Mouse (Mus musculus) heart, postnatal 0 days (tissue): ENCODE results near the gene Sertm1. TPM values are rescaled to one million over a fixed set of nuclear protein-coding genes. Genes with fewer than 3 reads are reported as not detected.

Source experiments
- ATAC-seq: fragments of 200-750 bp; cut with Nextera tagmentation; 2 replicates; pipeline ENCODE4 v1.8.0; 2017; ENCODE audit warnings: low read depth, moderate number of reproducible peaks, moderate library complexity; ENCODE audit not compliant: insufficient read depth
- DNase-seq: peaks from one replicate; pipeline ENCODE4 v3.0.0-alpha.2; 2016; ENCODE audit warnings: low spot score
- H3K27ac ChIP-seq: fragments of 300-500 bp; sonication (generic); 2 replicates; pipeline ENCODE4 v1.5.1; 2014; ENCODE audit warnings: low read depth, mild to moderate bottlenecking
- H3K27me3 ChIP-seq: fragments of 300-500 bp; sonication (generic); 2 replicates; pipeline ENCODE4 v1.6.1; 2014; ENCODE audit warnings: low read length, mixed read lengths; ENCODE audit not compliant: control insufficient read depth, insufficient read depth
- H3K36me3 ChIP-seq: fragments of 300-500 bp; sonication (generic); replicated peaks from 2 replicates; pipeline ENCODE4 v1.6.1; 2014; ENCODE audit warnings: low read length, mixed read lengths; ENCODE audit not compliant: control insufficient read depth, insufficient read depth
- H3K4me1 ChIP-seq: fragments of 300-500 bp; sonication (generic); 2 replicates; pipeline ENCODE4 v1.6.1; 2014; ENCODE audit warnings: antibody characterized with exemption; ENCODE audit not compliant: control insufficient read depth, insufficient read depth
- H3K4me2 ChIP-seq: fragments of 300-500 bp; sonication (generic); 2 replicates; pipeline ENCODE4 v1.6.1; 2014; ENCODE audit warnings: low read depth, mild to moderate bottlenecking, low read length, moderate library complexity
- H3K4me3 ChIP-seq: fragments of 300-500 bp; sonication (generic); 2 replicates; pipeline ENCODE4 v1.5.1; 2014; ENCODE audit warnings: low read depth, low read length
- H3K9ac ChIP-seq: fragments of 300-500 bp; sonication (generic); replicated peaks from 2 replicates; pipeline ENCODE4 v1.6.1; 2014; ENCODE audit warnings: low read depth, low read length, mixed read lengths
- H3K9me3 ChIP-seq: fragments of 300-500 bp; sonication (generic); replicated peaks from 2 replicates; pipeline ENCODE4 v1.6.1; 2016; ENCODE audit warnings: low read length; ENCODE audit not compliant: control insufficient read depth
- CTCF ChIP-seq: IDR thresholded peaks from 2 replicates; pipeline ENCODE4 v1.5.1; 2016; ENCODE audit warnings: antibody characterized with exemption, control low read depth, low read depth
- EP300 ChIP-seq: IDR thresholded peaks from 2 replicates; pipeline ENCODE4 v1.6.1; 2016; ENCODE audit warnings: antibody characterized with exemption, low read depth
- WGBS: fragments of 180-500 bp; shearing (Covaris S2); extraction: QIAGEN DNeasy Blood & Tissue Kit; methylation state at CpG from one replicate; pipeline ENCODE4 v1.1.7; 2014; 5-methylcytosine and 5-hydroxymethylcytosine counted together
- polyA plus RNA-seq: library from polyadenylated mRNA; unstranded; fragments of >200 nt; fragmentation: Nextera tagmentation; extraction: Ambion mirVana; gene quantifications from 2 replicates; pipeline ENCODE4 v1.2.1, GENCODE M21; 2015
- total RNA-seq: library from RNA; depleted of rRNA; stranded (reverse); fragments of >200 nt; gene quantifications from 2 replicates; pipeline ENCODE4 v1.2.3, GENCODE M21; 2014; ENCODE audit warnings: low replicate concordance; rRNA removed

Gene Sertm1
- total and polyA plus RNA-seq, 2 experiments from 2014 or later, result 0.11 to 0.38 TPM

GRCm38 (mm10) chr3:54892218-54892617, 23.5 kb downstream of the Sertm1 start:
- H3K9me3 ChIP-seq, result no peaks in the 10 kb centered on the region
- no peak overlapping the region for H3K4me2 ChIP-seq
- H3K4me3 ChIP-seq, result no peak overlapping the region
- TF ChIP-seq CTCF (no peak), EP300 (no peak)
- H3K27ac ChIP-seq, result no peak overlapping the region
- ATAC-seq, result no peak
- H3K27me3 ChIP-seq, result no peaks in the 10 kb centered on the region
- WGBS, result 53% methylated on average over 4 of the region's 4 CpGs
- DNase-seq, result no peak
- H3K4me1 ChIP-seq, result no peaks in the 10 kb centered on the region
- no peaks in the 10 kb centered on the region for H3K36me3 ChIP-seq
- H3K9ac ChIP-seq, result no peak overlapping the region

- Histone ChIP-seq H3K4me3 (no peak overlapping the region), H3K27me3 (no peaks in the 10 kb centered on the region), H3K9ac (no peak overlapping the region), H3K36me3 (no peaks in the 10 kb centered on the region), H3K9me3 (no peaks in the 10 kb centered on the region), H3K4me2 (no peak overlapping the region), H3K4me1 (no peaks in the 10 kb centered on the region), H3K27ac (no peak overlapping the region)
- no peak for ATAC-seq
- no peak for DNase-seq
- 77% methylated on average over 2 of the region's 2 CpGs for WGBS
- TF ChIP-seq CTCF, result no peak
- no peak for TF ChIP-seq EP300
Observed at GRCm38 (mm10) chr3:54886501-54886900, 29.2 kb downstream of the Sertm1 start.

Other genes starting within 250 kb of the Sertm1 start
- gene Supt20, start 223.1 kb downstream of the Sertm1 start, total RNA-seq, result 27.0 and 31.4 TPM in 2 replicates
- gene Supt20, start 223.1 kb downstream of the Sertm1 start, polyA plus RNA-seq, result 30.5 and 31.2 TPM in 2 replicates
- gene Gm21958, start 201.5 kb downstream of the Sertm1 start, total RNA-seq, result not detected in 2 replicates
- not detected in 2 replicates for gene Gm21958, start 201.5 kb downstream of the Sertm1 start, polyA plus RNA-seq
- 18.8 and 44.5 TPM in 2 replicates for gene Exosc8, start 180.5 kb downstream of the Sertm1 start, total RNA-seq
- 33.9 and 36.5 TPM in 2 replicates for gene Exosc8, start 180.5 kb downstream of the Sertm1 start, polyA plus RNA-seq
- gene Alg5, start 180.3 kb downstream of the Sertm1 start, total RNA-seq, result 10.4 and 26.9 TPM in 2 replicates
- gene Alg5, start 180.3 kb downstream of the Sertm1 start, polyA plus RNA-seq, result 37.3 and 41.3 TPM in 2 replicates
- gene Smad9, start 160.3 kb downstream of the Sertm1 start, total RNA-seq, result 0.69 and 1.0 TPM in 2 replicates
- 0.27 and 0.30 TPM in 2 replicates for gene Smad9, start 160.3 kb downstream of the Sertm1 start, polyA plus RNA-seq
- 10.4 and 14.5 TPM in 2 replicates for gene Rfxap, start 108.1 kb downstream of the Sertm1 start, total RNA-seq
- gene Rfxap, start 108.1 kb downstream of the Sertm1 start, polyA plus RNA-seq, result 21.2 and 22.1 TPM in 2 replicates
- 0.08 and 1.3 TPM in 2 replicates for gene Ccna1, start 139.6 kb upstream of the Sertm1 start, total RNA-seq
- gene Ccna1, start 139.6 kb upstream of the Sertm1 start, polyA plus RNA-seq, result 0.15 and 0.29 TPM in 2 replicates
- gene Spg20, start 196.2 kb upstream of the Sertm1 start, total RNA-seq, result 20.7 and 22.0 TPM in 2 replicates
- 17.7 and 20.6 TPM in 2 replicates for gene Spg20, start 196.2 kb upstream of the Sertm1 start, polyA plus RNA-seq
- gene Ccdc169, start 221.5 kb upstream of the Sertm1 start, total RNA-seq, result not detected in 2 replicates
- gene Ccdc169, start 221.5 kb upstream of the Sertm1 start, polyA plus RNA-seq, result not detected in 2 replicates